Mouse (Mus musculus) gastrocnemius, postnatal 25 days (tissue): ENCODE data around the gene Tmem260. TPM values are rescaled to one million over a fixed set of nuclear protein-coding genes. Genes with fewer than 3 reads are reported as not detected.

Source experiments
- DNase-seq: peaks from one replicate; pipeline ENCODE4 v3.0.0; 2022
- total RNA-seq, 2 experiments: library from RNA; stranded (reverse); gene quantifications; 1 replicate in 1 of 2; 2 replicates in 1 of 2; pipeline ENCODE4 v1.2.3; 2021

Gene Tmem260
- total RNA-seq, 2 experiments from 2014 or later: 4.3 to 5.8 TPM

GRCm38 (mm10) chr14:48476278-48476677 is 30.4 kb downstream of the Tmem260 start:
- DNase-seq: no peak

DNA sequence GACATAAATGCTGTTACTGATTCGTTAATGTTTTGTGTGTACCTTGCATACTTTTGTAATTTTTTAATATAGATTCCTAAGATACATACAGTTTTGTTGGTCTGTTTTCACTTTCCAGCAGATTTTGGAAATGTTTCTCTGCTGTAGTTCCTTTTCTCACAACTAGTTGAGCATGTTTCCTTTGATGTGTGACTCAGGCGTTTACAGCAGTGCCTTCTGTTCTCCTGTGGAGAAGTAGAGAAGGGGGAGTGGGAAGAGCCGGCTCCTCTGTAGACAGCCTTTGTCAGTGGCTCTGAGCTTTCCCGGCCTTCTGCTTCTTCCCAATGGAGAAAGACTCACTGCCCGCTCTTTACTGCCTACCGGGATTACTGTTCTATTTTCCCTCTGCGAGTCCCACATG is 35.7 kb downstream of the Tmem260 start:
- no peak for DNase-seq

DNA sequence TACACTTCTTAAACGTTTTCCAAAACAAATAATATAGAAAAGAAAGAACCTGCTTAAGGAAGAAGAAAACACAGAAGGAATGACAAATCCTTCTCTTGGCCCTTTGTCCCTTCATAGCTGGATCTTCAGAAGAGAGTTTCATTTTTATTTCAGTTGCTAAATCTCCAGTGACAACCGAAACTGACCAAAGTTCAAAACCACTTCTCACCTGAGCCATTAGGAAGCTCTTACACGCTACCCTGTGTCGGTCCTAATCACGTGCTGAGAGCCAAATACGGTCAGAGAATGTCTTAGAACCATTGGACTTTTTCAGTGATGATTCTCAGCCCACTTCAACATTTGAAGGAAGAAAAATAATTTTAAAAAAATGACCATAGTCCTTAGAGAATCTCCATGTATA is 36.8 kb downstream of the Tmem260 start:
- no peak for DNase-seq

DNA sequence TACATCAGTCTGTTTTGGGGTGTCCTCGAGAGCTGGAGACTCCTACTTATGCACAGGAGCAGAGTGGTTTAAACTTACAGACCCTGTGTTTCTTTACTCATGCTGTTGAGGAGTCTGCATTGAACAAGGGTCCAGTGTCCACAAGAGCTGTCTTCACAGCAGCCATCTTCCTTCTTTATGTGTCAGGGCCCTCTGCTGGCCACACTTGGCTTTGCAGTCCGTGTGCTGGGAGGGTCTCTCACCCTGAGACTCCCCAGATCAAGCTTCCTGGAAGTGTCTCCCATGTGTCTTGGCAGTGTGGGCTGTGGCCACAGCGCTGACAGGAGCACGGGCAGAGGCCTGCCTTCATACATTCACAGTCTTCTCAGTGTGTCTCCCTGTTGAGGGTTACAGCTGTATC is 48.0 kb downstream of the Tmem260 start:
- DNase-seq: no peak

GRCm38 (mm10) chr14:48502573-48502972 is 56.6 kb downstream of the Tmem260 start:
- DNase-seq: no peak

DNA sequence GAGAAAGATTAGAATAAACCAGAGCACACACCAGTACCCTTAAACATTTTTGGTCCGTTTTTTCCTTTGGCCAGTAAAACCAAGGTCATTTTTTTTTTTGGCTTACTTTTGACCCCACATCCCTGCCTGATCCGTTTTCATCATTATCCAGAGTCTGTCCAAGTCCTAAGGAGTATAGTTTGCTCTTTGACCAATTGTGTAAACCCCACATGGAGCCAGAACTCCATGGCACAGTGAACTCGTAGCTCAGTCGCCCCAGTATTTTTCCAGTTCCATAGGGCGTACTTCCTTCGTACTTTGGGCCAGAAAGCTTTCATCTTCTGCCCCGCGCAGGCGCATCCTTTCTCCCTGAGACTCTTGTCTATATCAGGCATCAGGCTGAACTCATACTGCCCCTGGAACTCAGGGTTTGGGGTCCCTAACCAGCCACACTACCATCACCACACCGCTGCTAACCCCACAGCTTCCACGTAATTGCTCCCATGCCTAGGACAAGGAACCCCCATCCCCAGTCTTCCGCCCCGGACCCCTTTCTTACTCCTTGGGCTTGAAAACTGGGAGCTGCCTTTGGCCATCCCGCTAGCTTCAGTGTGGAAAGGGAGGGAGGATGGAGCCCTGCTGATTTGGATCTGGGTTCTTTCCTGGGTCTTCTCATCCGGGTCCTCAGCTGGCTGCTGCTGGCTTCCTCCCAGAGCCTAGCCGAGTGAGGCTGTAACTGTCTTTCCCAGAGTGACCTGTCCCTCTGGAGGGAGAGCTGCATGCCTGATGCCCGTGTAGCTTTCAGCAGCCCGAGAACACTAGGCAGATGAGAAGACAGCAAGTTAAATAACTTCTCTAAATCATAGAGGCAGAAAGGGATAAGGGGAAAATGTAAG is 58.0 kb downstream of the Tmem260 start:
- DNase-seq: no peak

- no peak for DNase-seq
These were observed 58.6 kb downstream of the Tmem260 start for GRCm38 (mm10) chr14:48504566-48504950.

DNA sequence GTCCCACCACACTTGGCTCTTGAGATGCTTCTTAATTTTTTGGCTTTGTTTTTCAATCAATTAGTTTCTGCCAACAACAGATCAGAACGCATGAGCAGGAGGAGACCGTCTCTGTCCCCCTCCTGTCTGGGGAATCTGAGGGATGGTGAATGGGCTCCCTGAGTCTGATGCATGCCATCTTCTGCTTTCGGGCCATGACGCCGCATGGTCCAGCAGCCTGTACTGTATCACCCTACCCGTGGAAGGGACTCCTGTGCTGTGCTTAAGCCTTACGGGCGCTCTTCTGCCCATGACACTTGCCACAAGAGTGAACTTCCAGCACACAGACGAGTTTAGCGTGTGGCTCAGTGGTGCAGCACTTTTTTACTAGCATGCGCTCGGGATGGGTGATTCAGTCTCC is 59.7 kb downstream of the Tmem260 start:
- DNase-seq: no peak

DNA sequence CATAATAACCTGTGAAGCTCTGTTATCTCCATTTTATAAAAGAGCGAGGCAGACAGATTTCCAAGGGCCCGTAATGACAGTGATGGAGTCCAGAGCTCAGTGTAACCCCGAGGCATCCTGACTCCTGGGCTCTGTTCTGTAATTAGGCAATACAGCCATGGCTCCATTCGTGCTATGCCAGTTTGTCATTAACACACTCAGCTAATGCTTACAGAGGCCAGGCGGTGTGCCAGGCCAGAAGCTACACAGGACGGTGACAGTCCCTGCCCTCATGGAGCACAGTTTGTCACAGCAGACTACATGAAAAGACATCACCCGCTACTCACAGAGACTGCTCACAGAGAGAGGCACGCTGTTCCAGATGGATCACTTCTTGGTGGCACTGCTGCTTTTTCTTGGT is 61.5 kb downstream of the Tmem260 start:
- DNase-seq: no peak

- no peak for DNase-seq
These were observed 63.2 kb downstream of the Tmem260 start for GRCm38 (mm10) chr14:48509131-48509530.

- no peak for DNase-seq
These were observed 67.3 kb downstream of the Tmem260 start for GRCm38 (mm10) chr14:48513098-48513823.

DNA sequence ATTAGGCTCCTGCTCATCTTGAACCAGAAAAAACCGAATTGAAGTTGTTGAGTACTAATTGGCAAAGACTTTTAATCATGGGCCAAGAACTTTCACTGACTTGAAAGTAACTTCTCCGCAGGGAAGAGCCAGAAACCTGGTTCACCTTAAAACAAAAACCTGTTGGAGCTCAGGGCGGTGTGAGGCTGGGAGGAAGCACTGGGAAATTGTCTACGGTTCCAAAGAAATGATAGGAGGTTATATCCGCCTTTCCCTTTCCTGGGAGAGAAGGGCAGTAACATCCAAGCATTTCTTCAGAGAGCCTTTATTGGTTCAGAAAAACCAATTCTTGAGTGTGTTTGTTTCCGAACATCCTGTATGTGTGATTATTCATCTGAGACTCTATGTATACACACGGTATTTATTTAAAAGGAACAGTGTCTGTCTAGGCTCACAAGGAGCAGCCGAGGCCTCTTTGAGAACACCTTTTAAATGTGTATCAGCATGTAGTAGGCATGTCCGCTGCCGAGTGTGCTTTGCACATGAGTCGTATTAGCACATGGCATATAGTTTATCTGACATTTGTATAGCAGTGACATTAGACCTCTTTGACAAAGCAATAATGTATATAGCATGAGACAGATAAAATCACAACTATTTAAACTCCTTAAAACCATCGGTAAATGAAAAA is 68.0 kb downstream of the Tmem260 start:
- no peak for DNase-seq

DNA sequence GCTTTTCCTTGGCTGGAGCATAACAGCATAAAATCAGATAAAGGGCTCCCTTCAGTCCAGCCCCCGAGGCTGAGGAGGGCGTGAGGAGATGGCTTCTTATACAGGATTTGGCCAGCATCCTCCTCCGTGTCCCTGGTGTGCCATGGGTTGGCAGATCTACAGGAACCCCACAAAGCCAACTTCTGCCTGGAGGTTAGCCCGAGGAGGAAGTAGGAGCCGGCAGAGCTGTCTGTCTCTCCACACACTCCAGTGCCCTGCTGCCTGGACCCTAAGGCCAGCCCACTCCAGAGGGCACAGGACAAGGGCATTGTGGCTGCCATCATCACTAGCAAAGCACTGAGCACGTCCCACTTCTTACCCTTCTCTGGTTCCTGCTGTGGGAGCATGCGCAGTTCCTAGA is 68.7 kb downstream of the Tmem260 start:
- no peak for DNase-seq

DNA sequence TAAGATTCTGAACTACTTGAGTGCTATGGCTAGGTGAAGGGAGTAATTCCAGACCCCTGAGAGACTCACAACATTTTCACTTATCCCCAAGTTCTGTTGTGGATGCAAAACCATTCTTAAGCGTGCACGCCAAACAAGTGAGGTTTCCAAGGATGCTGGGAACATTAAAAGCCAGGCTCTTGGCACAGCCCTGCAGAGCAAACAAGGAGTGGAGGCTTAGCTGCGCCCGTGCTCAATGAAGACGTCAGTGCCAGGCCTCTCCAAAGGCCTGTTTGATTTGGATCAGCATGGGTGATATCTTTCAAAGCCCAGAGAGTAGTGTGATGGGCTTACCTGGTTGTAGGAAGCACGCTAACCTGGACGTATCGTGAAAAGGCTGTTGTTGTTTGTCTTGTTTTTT is 69.6 kb downstream of the Tmem260 start:
- no peak for DNase-seq

GRCm38 (mm10) chr14:48523361-48523760 is 77.4 kb downstream of the Tmem260 start:
- DNase-seq: no peak

GRCm38 (mm10) chr14:48524135-48524534 is 78.2 kb downstream of the Tmem260 start:
- DNase-seq: no peak

DNA sequence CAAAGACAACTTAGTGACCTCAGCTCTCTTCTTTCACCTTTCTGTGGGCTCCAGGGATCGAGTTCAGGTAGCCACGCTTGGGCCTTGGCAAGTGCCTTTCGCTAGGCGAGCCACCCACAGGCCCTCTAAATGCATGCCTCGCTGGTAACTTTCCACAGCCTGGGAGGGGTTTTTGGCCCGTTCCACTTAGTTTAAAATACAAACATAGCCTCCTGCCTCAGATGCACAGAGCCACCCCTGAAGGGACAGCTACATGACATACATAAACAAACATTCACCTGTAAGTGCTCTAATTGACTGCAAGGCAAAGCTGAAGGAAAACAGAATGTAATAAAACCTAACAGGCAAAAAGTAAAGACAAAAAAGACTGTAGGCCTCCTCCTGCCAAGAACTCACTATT is 79.1 kb downstream of the Tmem260 start:
- DNase-seq: no peak

- DNase-seq: no peak
These were observed 84.7 kb downstream of the Tmem260 start for GRCm38 (mm10) chr14:48530629-48531028.

DNA sequence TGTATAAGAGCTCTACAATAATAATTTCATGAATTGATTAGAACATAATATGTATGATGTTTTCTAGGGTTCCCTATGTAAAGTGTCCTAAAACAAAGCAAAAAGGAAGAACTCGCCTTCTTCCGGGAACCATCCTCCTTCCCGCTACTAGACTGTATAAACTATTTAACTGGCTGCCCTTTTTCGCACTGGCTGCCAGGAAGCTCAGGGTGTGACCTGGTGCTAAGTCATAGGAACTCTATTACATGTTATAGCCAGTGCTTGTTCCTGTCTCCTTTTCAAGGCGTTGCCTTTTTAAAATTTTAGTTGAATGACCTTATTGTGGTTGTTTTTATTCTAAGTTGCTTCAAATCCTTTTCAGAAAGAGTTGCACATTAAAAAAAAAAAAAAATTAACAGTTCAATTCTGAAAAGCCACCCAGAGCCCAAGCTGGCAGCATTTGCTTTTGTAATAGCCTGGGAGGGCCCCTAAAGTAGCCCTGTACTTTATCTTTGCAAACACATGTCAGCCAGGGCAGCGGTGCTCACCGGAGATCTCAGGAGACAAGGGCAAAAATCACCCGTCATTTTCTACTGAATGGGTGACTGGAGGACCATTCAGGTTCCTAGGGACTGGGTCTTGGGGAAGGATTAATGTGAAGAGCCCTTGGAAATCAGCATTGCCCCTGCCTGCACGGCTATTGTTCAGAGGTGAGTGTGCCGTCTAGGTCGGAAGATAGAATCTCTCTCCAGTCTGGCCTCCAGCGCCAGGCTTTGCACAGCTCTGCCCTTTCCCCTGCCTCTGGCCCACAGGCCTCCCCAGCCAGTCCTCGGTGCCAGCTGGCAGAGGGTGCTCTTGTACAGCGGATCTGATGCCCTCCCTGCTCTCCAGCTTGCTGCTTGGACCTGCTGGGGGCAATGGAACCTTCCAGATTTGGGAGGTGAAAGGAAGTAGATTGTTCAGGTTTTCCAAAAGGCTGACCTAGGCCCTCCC is 92.2 kb downstream of the Tmem260 start:
- DNase-seq: peak; percentile 13

GRCm38 (mm10) chr14:48545166-48545565 is 99.2 kb downstream of the Tmem260 start:
- DNase-seq: no peak

GRCm38 (mm10) chr14:48546009-48546408 is 100.1 kb downstream of the Tmem260 start:
- no peak for DNase-seq

DNA sequence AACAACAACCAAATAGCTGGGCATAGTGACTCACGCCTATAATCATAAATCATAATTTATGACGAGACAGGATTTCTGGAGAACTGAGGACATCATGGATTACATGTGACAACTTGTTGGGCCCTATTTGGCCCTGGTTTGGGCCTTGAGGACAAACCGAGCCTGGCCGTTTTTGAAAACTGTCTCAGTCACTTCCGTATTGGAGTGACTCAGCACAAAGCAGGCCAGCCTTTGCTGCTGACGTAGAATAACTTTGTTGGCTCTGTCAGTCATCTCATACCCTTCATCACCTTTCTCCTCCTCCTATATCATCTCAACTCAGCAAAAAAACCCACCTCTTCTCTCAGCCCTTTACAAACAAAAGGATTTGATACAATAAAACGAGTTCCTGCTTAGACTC is 103.8 kb downstream of the Tmem260 start:
- DNase-seq: no peak
